Mouse (Mus musculus): ENCODE data around the gene Arhgap10. TPM values are rescaled to one million over a fixed set of nuclear protein-coding genes. Genes with fewer than 3 reads are reported as not detected.
A peak's percentile ranks its signal among the peaks of the same experiment; 100 is the strongest.

Gene Arhgap10
- total RNA-seq, 2 experiments from 2014 or later, result 8.0 to 8.8 TPM

GRCm38 (mm10) chr8:77446294-77446693, 71.5 kb downstream of the Arhgap10 start:
- DNase-seq (ENCODE audit: low spot score in 2 of 2), result no peak

GRCm38 (mm10) chr8:77445642-77446041, 72.1 kb downstream of the Arhgap10 start:
- no peak for DNase-seq (ENCODE audit: low spot score in 2 of 2)

- DNase-seq (ENCODE audit: low spot score in 2 of 2), result no peak
Observed at GRCm38 (mm10) chr8:77444166-77444870, 73.4 kb downstream of the Arhgap10 start.

DNA sequence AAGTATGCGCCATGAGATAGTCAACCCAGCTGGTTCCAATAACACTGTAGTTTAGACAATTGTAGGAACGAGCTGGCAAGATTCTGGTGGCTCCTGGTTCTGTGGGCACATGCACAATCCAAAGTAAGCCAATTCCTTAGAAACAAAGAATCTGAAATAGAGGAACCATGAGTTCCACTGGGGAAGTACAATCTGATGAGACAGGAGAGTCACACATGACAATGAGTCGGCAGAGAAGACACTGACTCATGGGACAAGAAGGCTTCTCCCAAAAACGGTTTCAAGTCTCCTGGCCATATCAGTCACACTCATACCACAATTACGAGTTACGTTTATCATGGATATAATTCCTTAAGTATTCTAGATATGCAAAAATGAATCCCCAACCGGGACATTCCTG, 75.3 kb downstream of the Arhgap10 start:
- no peak for DNase-seq (ENCODE audit: low spot score in 2 of 2)

DNA sequence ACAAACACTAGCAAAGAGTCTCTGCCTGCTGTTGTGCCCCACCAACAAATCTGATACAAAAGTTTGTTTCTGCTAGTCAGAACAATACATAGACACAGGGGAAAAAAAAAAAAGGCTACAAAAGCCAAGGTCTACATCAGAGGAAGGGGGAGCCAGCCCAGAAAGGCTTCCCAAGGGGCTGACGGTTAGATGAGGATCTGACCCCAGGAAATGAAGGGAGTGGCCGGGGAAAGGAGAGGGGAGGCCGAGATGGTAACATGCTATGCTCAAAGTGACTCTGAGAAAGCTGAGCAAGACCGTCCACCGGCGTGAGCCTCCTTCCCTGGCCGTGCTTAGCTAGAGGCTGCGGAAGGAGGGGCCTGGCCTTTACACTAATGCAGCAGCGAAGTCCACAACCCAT, 76.8 kb downstream of the Arhgap10 start:
- no peak for DNase-seq (ENCODE audit: low spot score in 2 of 2)

DNA sequence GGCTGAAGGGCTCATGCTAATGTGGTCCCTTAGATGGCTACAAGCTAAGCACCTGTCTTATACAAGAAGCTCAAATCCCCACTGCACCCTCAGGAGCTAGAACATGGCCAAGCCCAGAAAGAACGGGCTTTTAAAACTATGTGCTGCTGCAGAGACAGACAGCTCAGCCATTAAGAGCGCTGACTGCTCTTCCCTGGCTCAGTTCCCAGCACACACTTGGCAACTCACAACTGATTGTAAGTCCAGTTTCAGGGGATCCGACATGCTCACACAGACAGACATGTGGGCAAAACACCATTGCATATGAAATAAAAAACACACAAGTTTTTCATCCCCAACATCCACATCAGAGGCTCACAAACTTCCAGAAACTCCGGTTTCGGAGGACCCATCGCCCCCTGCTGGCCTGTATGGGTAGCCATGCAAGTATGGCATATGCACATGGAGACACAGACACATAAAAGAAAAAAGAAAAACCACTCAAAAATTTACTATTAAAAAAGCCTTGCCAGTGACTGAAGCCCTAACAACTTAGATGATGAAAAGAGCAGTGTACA, 77.4 kb downstream of the Arhgap10 start:
- DNase-seq (ENCODE audit: low spot score in 2 of 2), result peak in 1 of 2 experiments; percentile 31

GRCm38 (mm10) chr8:77439670-77440069, 78.1 kb downstream of the Arhgap10 start:
- DNase-seq (ENCODE audit: low spot score in 2 of 2), result no peak

DNA sequence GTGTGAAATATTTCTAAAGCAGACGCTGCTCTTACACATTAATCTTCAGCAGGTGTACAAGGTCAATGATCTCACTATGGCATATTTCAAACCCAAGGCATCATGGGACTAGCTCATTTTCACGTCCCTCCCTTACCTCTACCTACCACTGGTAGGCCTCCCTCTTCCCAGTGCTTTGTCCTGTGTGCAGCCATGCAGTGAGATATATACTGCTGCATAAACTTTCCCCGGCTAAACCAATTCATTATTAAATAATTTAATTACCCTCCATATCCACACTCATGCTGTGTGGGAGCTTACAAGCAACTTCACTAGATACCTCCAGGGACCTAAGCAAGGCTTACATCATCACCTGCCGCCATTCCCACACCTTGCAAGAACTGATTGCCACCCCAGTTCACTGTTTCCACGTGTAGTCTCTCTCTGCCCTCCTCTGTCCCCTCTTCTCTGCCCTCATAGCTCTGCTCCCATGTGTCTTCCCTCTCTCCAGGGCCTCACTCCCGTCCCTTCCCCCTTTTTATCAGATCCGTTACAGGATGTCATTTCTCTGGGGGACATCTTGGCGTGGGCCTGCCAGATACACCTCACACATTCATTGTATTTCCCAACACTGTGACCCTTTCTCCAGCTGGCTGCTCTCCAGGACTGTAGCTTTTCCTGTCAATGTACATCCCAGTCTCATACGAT, 79.8 kb downstream of the Arhgap10 start:
- no peak for DNase-seq (ENCODE audit: low spot score in 2 of 2)

GRCm38 (mm10) chr8:77436013-77436990, 81.5 kb downstream of the Arhgap10 start:
- no peak for DNase-seq (ENCODE audit: low spot score in 2 of 2)

DNA sequence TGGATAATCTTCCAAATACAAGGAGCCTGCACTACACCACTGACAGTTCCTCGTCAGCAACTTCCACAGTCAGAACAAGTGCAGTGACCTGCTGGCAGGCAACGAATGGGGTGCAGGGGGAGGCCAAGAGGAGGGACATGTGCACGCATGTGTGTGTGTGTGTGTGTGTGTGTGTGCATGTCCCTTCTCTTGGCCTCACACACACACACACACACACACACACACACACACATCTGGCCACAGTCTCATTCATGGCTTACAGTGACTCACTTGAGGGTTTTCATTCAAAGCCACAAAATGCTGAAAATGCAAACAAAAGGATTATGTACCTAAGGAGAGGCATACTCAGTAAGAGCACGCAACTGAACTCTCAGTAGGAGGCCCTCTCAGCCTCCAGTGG, 84.5 kb downstream of the Arhgap10 start:
- DNase-seq (ENCODE audit: low spot score in 2 of 2), result no peak

GRCm38 (mm10) chr8:77432726-77433125, 85.0 kb downstream of the Arhgap10 start:
- no peak for DNase-seq (ENCODE audit: low spot score in 2 of 2)

- DNase-seq (ENCODE audit: low spot score in 2 of 2), result no peak
Observed at GRCm38 (mm10) chr8:77428420-77428819, 89.3 kb downstream of the Arhgap10 start.

DNA sequence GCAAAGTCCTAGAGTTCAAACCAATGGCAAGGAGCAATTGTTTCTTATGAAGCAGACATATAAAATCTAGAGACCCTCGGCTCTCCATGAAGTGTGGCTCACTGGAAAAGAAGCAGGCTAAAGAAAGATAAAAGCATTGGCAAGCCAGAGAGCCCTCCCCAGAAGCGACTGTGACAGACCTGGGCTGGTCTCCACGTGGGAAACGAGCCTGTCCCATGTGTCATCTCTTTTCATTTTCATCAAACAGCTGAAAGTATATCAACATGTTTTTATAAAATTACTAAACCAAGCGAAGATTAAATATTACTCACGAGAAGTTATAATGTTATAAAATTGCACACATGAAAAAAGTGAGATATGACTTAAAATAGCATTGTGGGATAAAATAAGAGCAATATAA, 89.7 kb downstream of the Arhgap10 start:
- DNase-seq (ENCODE audit: low spot score in 2 of 2), result no peak

GRCm38 (mm10) chr8:77427438-77427837, 90.3 kb downstream of the Arhgap10 start:
- no peak for DNase-seq (ENCODE audit: low spot score in 2 of 2)

DNA sequence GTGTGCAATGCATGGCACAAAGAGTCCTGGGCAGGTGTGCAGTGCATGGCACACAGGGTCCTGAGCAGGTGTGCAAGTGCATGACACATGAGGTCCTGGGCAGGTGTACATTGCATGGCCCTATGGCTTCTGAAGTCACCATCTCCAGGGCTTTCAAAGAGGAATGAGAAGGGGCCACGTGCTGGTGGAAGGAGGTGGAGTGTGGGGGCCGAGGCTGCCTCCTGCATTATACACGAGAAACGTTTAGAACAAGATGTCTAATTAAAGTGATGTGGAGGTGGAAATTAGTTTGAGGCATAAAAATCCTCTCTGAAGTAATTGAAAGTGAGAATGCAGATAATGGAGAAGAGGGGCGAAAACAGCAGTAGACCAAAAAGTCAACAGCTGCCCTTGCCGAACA, 93.9 kb downstream of the Arhgap10 start:
- DNase-seq (ENCODE audit: low spot score in 2 of 2), result no peak

DNA sequence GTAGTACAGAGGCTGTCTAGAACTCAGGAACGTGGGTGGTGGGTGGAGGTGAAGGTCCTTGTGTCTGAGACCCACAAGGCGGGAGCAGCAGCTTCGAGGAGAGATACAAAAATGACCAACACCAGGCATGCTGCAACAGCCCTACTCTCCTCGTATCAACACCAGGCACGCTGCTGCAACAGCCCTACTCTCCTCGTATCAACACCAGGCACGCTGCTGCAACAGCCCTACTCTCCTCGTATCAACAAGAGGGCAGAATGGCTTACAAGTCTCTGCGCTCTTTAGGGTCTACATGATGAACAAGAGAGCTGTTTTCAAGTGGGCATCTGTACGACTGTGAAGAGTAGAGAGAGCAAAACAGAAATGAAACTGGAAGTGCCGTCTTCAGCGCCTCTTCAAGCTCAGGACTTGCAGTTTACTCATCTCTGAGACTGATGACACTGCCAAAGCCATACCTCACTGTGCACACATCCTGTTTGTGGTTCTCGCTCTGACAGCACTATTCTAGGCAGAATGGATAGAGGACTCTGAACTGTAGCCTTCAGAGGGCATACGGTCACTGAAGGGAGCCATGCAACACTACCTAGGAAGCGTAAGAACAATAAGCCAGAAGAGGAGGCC, 95.0 kb downstream of the Arhgap10 start:
- no peak for DNase-seq (ENCODE audit: low spot score in 2 of 2)

DNA sequence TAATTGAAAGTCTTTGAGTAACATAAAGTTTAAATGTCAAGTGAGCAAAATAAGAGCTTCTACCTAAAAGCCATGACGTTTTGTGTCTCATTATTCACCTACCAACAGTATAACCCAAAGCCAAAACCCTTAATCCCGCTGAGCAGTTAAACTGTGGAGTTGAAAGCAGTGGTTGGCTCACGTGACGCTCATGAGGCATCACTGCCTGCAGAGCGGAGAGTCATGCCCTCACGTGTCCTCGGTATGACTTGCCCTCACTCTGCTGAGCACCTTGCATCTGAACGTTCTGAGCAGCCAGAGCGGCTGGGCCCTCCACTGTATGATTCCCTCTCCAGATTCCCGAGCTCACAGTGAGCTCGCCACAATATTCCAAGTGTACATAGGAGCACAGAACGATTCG, 96.2 kb downstream of the Arhgap10 start:
- no peak for DNase-seq (ENCODE audit: low spot score in 2 of 2)

- DNase-seq (ENCODE audit: low spot score in 2 of 2), result peak; percentile 83 to 84
Observed at GRCm38 (mm10) chr8:77419731-77420130, 98.0 kb downstream of the Arhgap10 start.

- DNase-seq (ENCODE audit: low spot score in 2 of 2), result no peak
Observed at GRCm38 (mm10) chr8:77416738-77417137, 101.0 kb downstream of the Arhgap10 start.

- DNase-seq (ENCODE audit: low spot score in 2 of 2), result no peak
Observed at GRCm38 (mm10) chr8:77416034-77416433, 101.7 kb downstream of the Arhgap10 start.

DNA sequence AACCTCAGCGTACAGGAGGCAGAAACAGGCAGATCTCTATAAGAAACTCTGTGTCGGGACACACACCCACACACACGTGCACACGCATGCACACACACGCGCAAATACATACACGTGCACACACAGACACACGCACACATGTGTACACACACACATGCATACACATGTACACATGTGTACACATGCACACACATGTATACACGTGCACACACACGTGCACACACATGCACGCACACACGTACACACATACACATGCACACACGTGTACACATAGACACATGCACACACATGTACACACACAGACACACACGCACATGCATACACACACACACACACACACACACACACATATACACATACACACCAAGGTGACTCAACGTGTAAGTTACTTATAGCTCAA, 106.5 kb downstream of the Arhgap10 start:
- no peak for DNase-seq (ENCODE audit: low spot score in 2 of 2)
